Mouse (Mus musculus) granulocyte monocyte progenitor cell, adult 5-6 weeks (primary cell): ENCODE data around the gene Tnnc2. TPM values are rescaled to one million over a fixed set of nuclear protein-coding genes. Genes with fewer than 3 reads are reported as not detected.

Experiments
- ATAC-seq: replicated peaks from 2 replicates; pipeline ENCODE4 v1.8.0; 2016; ENCODE audit warnings: mild to moderate bottlenecking, moderate TSS enrichment, inconsistent platforms; ENCODE audit not compliant: poor library complexity, severe bottlenecking
- total RNA-seq, 2 experiments: library from RNA; stranded (forward) in 1 of 2; stranded (reverse) in 1 of 2; fragments of 200-712, 200-1000 nt in 1 of 2; fragments of >200 nt in 1 of 2; fragmentation: Nextera tagmentation in 1 of 2; gene quantifications; 2 replicates each; pipeline ENCODE4 v1.2.3; 2014 to 2017

Gene Tnnc2
- total RNA-seq (2014; fragmentation: Nextera tagmentation) = not detected in 2 replicates
- not detected in 2 replicates for total RNA-seq (2017)

DNA sequence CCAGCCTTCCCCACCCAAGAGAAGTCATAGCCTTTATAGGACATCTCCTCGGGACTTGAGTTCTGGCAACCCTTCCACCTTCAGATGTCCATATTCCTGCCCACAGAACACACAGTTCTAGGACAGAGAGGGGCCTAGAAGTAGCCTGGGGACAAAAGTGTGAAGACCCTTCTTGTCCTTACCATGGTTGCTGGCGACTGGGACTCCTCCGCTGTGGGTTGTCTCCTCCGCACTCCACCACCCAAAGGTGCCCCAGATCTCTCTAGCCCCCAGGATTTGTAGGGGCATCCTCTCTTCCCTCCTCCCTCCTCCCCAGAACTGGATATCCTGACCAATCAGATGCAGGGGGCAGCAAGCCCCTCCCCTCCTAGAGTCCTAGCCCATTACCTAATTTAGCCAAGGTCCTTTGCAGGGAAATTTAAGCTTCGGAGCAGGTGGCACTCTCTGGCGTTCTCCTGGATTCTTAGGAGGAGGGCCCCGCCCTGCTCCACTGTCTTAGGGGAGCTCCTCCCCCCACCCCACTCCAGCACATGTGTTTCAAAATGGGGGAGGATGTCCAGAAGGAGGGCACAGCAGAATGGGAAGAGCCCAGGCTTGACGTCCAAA lies at the start of gene Tnnc2:
TSS of gene Tnnc2 (minus strand) at position 487 of the 606 bp plus-strand sequence.
- ATAC-seq = no peak

- no peak for ATAC-seq
Measured at GRCm38 (mm10) chr2:164829090-164829489, 49.3 kb upstream of the Tnnc2 start.

- no peak for ATAC-seq
Measured at GRCm38 (mm10) chr2:164828437-164828836, 48.7 kb upstream of the Tnnc2 start, which contains the start of gene Spata25. TSS of gene Spata25 (minus strand) at chr2:164828537.

GRCm38 (mm10) chr2:164827146-164827850 lies 47.5 kb upstream of the Tnnc2 start:
- no peak for ATAC-seq

DNA sequence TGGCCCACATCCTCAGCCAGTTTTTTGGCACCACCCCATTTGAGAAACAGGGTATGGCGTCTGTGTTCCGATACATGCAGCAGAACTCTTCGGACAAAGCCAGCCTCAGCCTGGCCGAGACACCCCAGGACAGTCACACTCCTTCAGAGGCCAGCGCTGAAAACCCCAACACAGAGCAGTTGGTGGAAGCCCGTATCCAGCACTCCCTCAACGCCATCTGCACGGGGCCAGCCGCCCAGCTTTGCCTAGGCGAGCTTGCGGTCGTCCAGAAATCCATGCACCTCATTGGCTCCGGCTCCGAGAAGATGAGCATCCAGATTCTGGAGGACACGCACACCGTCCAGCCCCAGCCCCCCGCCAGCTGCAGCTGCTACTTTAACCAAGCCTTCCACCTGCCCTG lies 45.8 kb upstream of the Tnnc2 start:
- no peak for ATAC-seq

GRCm38 (mm10) chr2:164823969-164824368 lies 44.2 kb upstream of the Tnnc2 start:
- no peak for ATAC-seq

DNA sequence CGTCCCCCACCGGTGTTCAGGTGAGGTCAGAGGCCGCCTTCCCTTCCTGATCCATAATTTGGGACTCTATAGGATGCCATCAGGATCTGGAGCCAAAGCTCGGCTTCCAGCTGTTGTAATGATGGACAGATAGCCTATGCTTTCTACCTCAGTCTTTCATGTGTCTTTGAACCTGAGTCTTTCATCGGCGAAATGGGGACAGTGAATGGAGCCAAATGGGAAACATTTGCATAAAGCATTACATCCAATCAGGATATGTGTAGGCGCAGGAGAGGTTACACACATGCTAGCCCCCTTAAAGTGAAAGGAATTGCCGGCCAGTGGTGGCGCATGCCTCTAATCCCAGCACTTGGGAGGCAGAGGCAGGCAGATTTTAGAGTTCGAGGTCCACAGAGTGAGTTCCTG lies 43.4 kb upstream of the Tnnc2 start:
- ATAC-seq = peak; percentile 65

DNA sequence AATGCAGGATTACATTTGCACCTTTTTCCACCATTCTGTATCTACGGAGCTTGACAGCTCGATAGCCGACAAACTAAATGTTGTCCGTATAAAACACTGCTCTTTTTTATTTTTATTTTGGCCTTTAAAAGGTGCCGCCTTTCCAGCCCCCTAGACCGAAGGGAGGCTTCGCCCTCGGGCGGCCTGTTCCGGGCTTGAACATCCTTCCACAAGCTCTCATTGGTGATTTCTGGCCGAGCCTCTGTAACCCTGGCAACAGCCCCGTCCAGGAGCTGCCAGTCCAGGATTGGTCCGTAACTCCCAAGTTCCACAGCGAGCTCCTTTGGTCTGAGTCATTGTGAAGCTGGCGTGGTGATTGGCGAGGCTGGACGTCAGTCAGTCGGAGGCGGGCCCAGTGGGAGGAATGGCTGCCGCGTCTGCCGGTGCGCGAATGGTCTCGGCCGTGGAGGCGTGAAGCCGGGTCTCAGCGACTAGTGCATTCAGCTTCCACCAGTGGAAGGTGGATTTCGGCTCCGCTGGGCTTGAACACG lies 42.9 kb upstream of the Tnnc2 start, which contains the start of gene Zswim1:
TSS of gene Zswim1 (plus strand) at position 51 of the 530 bp plus-strand sequence.
- peak; percentile 99 for ATAC-seq

DNA sequence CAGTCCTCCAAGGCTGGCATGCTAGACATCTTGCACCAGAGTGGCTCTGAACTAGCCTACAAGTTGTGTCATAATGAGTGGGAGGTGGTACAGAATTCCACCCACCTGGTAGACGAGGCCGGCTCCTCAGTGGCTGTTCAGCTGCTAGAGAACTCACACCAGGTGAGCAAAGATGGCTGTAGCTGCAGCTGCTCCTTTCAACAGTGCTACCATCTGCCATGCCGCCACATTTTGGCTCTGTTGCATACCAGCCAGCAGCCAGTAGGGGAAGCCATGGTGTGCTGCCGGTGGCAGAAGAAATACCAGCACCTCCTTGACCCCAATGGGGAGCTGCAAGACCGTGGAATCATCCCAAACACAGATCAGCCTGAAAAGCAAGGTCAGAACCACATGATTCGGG lies 41.3 kb upstream of the Tnnc2 start:
- no peak for ATAC-seq

DNA sequence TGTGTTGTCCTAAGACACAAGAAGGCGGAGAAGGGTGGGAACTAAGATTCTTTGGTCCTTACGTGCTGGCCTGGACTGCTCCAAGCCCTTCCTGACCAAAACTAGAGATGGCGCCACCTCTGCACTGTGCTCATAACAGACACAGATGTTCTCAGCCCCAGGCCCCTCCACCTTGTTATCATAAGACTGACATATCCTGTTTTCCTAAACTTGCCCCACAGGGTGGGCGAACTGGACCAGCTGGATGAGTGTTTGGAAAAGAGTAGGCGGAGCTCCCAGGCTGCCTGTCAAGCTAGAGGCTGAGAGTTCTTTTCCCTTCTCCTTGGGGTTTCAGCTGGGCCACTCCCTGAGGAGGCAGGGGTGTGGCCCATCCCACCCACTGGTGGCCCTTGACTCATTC lies 37.9 kb upstream of the Tnnc2 start:
- ATAC-seq = no peak

- ATAC-seq = no peak
Measured at GRCm38 (mm10) chr2:164817206-164817605, 37.4 kb upstream of the Tnnc2 start.

DNA sequence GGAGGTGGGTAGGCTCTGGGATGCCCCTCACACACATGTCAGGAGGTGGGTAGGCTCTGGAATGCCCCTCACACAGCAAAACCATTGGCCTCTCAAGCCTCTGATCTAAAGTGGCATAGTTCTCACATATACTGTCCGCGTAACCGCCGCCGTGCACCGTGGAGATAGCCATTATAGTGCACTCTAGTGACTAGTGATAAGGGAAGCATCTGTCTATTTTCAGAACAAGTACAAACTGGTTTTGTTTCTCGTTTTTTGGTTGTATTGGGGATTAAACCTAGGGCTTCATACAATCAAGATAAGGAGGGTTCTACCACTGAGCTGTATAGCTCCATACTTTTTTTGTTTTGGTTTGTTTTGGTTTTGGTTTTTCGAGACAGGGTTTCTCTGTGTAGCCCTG lies 36.1 kb upstream of the Tnnc2 start:
- no peak for ATAC-seq

- ATAC-seq = peak; percentile 99
Measured at GRCm38 (mm10) chr2:164815348-164815747, 35.6 kb upstream of the Tnnc2 start.

GRCm38 (mm10) chr2:164813557-164813956 lies 33.8 kb upstream of the Tnnc2 start:
- ATAC-seq = no peak

DNA sequence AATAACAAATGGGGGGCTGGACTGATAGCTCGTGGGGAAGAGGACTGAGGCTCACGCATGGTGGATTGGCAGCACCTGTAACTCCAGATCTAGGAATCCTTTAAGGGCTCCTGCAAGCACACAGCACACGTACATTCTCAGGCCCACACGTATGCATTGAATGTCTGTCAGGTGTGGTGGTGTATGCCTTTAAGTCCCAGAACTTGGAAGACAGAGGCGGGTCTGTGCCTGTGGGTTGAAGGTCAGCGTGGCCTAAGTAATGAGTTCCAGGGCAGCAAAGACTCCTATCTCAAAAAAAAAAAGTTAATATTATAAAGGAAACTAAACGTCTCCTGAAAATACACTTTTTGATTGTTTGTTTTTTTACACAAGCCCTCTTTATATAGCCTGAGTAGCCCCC lies 26.8 kb upstream of the Tnnc2 start:
- ATAC-seq = no peak

DNA sequence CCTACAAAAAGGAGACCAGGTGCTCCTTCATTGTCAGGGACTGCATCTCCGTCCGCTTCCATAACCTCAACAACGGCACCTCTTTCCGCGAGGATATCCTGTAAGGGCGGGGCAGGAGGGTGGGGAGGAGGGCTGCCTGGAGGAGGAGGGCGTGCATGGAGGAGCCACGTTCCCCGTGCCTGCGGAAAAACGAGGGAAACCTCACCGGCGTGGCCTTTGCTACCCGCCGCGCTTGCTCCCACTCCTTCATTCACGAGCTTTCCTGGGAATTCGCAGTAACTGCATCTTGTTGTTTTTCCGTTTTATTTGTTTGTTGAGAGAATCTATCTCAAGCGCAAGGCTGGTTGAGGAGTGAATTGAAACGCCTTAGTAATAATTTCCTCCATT lies 25.6 kb upstream of the Tnnc2 start:
- peak; percentile 38 for ATAC-seq

DNA sequence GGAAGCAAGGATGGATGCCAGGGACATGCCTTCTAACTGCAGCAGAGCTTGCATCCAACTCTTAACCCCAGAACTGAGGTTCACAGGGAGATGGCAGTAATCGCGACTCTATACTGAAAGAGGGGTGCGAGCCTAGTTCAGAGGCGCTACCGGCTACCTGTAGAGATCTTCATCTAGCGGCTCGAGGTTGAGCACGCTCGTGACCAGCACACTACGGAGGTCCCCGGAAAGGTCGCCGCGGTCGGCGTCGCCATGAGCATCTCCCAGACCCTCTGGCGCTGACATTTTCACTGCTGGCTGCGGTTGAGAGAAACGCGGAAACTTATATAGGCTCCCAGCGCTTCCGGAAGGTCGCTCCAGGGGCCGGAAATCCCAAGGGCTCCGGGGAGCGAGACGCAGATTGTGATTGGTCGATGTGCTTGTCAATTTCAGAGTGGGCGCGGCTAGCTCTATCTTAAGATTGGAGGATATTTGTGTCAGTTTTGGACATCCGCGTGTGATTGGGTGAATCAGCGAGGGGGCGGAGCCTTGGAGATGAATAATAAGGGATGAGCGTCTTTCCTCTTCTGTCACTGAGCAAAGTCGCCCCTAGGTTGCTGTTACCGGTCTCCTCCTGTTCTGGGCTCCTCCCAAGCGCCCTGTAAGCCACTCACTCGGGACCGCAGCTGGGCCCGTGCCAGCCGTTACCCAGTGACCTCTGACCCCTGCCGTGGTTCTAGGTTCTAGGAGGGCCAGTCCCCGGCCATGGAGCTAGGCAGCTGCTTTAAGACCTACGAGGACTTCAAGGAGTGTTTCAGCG lies 25.0 kb upstream of the Tnnc2 start, which contains the start of the genes Acot8 and Zswim3:
TSS of gene Acot8 (minus strand) at position 350 of the 799 bp plus-strand sequence.
TSS of gene Zswim3 (plus strand) at position 566 of the 799 bp plus-strand sequence.
- ATAC-seq = peak; percentile 92

GRCm38 (mm10) chr2:164803921-164804313 lies 24.1 kb upstream of the Tnnc2 start:
- ATAC-seq = no peak

- no peak for ATAC-seq
Measured at GRCm38 (mm10) chr2:164803201-164803920, 23.6 kb upstream of the Tnnc2 start.
